Mouse (Mus musculus) brain, embryonic 14.5 days (tissue): ENCODE results near the gene Castor2. TPM values are rescaled to one million over a fixed set of nuclear protein-coding genes. Genes with fewer than 3 reads are reported as not detected.
A peak's percentile ranks its signal among the peaks of the same experiment; 100 is the strongest.

Source experiments
- DNase-seq: peaks from one replicate; pipeline ENCODE4 v3.0.0-alpha.2; 2011; ENCODE audit warnings: low read depth
- CTCF ChIP-seq: fragments of 200-500 bp; IDR thresholded peaks from 2 replicates; pipeline ENCODE4 v1.5.1; 2012; ENCODE audit warnings: inconsistent platforms, mild to moderate bottlenecking, moderate library complexity, borderline replicate concordance; ENCODE audit not compliant: insufficient read depth, insufficient read length; ENCODE audit errors: extremely low read depth
- POLR2A ChIP-seq: fragments of 200-500 bp; IDR thresholded peaks from 2 replicates; pipeline ENCODE4 v1.6.1; 2012; ENCODE audit warnings: mild to moderate bottlenecking, inconsistent platforms, borderline replicate concordance; ENCODE audit not compliant: poor library complexity, insufficient read depth, insufficient read length, severe bottlenecking; ENCODE audit errors: extremely low read depth
- polyA plus RNA-seq: library from polyadenylated mRNA; depleted of rRNA; stranded (reverse); fragments of >200 nt; gene quantifications from 2 replicates; pipeline ENCODE4 v1.2.3, GENCODE M21; 2012; rRNA removed

Castor2 gene
- polyA plus RNA-seq, 1 experiment = 38.3 TPM

DNA sequence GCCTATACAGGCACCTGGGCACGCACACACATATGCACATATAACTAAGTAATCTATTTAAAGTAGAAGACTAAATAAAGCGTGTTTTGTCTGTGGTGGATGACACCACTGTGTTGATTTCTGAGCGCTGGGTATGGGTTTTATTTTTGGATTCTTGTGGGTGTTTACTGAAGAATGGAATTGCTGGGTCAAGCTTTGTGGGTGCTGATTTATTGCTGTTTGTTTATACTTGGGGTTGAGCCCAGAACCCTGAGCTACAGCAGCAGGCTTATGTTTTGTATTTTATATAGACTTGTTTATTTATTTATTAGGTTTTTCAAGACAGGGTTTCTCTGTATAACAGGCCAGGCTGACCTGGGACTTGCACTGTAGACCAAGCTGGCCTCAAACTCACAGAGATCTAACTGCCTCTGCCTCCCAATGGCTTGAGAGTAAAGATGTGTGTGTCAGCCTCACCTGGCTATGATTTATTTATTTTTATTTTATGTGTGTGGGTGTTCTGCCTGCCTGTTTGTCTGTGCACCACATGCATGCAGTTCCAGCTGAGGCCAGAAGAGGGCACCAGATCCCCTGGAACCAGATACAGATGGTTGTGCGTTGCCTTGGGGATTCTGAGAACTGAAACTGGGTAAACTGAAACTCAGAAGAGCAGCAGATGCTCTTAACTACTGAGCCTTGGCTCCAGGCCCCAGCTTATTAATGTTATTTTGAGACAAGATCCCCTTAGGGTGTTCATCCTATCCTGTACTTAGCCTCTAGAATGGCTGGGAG, 87.6 kb downstream of the Castor2 start:
- no peak for TF ChIP-seq POLR2A
- TF ChIP-seq CTCF = peak; percentile 77
- peak; percentile 43 for DNase-seq

DNA sequence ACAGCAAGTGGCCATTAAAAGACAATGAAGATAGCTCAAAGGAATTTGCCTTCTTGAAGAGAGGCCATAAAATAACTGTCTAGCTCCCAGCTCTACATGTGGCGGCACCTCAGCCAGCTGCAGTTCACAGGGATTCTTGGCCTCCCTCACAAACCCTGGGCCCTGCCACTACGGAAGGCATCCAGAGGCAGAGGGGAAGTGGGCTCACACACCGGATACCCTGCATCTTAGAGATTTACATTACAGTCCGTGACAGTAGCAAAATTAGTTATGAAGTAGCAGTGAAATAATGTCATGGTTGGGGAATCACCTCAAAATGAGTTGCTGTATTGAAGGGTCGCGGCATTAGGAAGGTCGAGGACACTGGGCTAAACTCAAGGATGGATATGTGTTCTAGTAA, 89.1 kb downstream of the Castor2 start:
- DNase-seq = no peak
- no peak for TF ChIP-seq CTCF
- TF ChIP-seq POLR2A = no peak

DNA sequence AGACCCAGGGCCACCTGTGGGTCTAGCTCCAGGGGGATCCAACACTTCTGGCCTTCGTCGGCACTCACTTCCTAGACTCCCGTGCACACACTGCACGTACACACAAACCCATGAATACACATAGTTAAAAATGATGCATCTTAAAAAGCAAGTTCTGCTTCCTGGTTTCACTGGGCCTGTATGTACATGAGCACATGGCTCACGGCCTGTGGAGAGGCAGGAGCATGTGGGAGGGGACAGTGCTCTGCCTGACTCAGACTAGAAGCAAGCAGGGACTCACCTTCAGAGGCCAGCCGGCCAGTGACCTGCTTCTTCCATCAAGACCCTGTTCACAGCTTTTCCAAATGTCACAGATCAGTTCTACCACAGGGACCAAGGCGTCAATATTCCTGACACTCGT, 94.2 kb downstream of the Castor2 start:
- no peak for DNase-seq
- no peak for TF ChIP-seq CTCF
- TF ChIP-seq POLR2A = no peak

Other genes starting within 250 kb of the Castor2 start
- gene Rcc1l, start 77.1 kb downstream of the Castor2 start, polyA plus RNA-seq = 15.5 and 18.0 TPM in 2 replicates
- gene Gtf2ird2, start 84.3 kb downstream of the Castor2 start, polyA plus RNA-seq = 17.9 and 22.1 TPM in 2 replicates
- 2.6 and 2.7 TPM in 2 replicates for gene Ncf1, start 129.9 kb downstream of the Castor2 start, polyA plus RNA-seq
- 156 and 196 TPM in 2 replicates for gene Gtf2i, start 215.0 kb downstream of the Castor2 start, polyA plus RNA-seq